Mouse (Mus musculus) midbrain, embryonic 11.5 days (tissue): Measurements from ENCODE around the gene Olfr1037. TPM values are rescaled to one million over a fixed set of nuclear protein-coding genes. Genes with fewer than 3 reads are reported as not detected.

Source experiments
- polyA plus RNA-seq: library from polyadenylated mRNA; unstranded; fragments of >200 nt; fragmentation: Nextera tagmentation; extraction: Ambion mirVana; gene quantifications from 2 replicates; pipeline ENCODE4 v1.2.1, GENCODE M21; 2014

Gene Olfr1037
- polyA plus RNA-seq, 1 experiment from 2014 or later: not detected

Other genes with a start within 250 kb of the Olfr1037 start
- gene Olfr1019, start 241.9 kb downstream of the Olfr1037 start, polyA plus RNA-seq: not detected in 2 replicates
- not detected in 2 replicates for gene Olfr1020, start 240.4 kb downstream of the Olfr1037 start, polyA plus RNA-seq
- not detected in 2 replicates for gene Olfr1022, start 218.8 kb downstream of the Olfr1037 start, polyA plus RNA-seq
- gene Olfr1023, start 201.7 kb downstream of the Olfr1037 start, polyA plus RNA-seq: not detected in 2 replicates
- gene Olfr1024, start 182.3 kb downstream of the Olfr1037 start, polyA plus RNA-seq: not detected in 2 replicates
- not detected in 2 replicates for gene Olfr1025-ps1, start 172.2 kb downstream of the Olfr1037 start, polyA plus RNA-seq
- not detected in 2 replicates for gene Olfr1026, start 165.8 kb downstream of the Olfr1037 start, polyA plus RNA-seq
- gene Olfr1028, start 136.9 kb downstream of the Olfr1037 start, polyA plus RNA-seq: not detected in 2 replicates
- not detected in 2 replicates for gene Olfr1029, start 113.5 kb downstream of the Olfr1037 start, polyA plus RNA-seq
- not detected in 2 replicates for gene Olfr1030, start 108.1 kb downstream of the Olfr1037 start, polyA plus RNA-seq
- gene Olfr1031, start 97.1 kb downstream of the Olfr1037 start, polyA plus RNA-seq: not detected in 2 replicates
- gene Olfr1032, start 81.8 kb downstream of the Olfr1037 start, polyA plus RNA-seq: not detected in 2 replicates
- not detected in 2 replicates for gene Olfr1033, start 66.8 kb downstream of the Olfr1037 start, polyA plus RNA-seq
- not detected in 2 replicates for gene Olfr1034, start 41.5 kb downstream of the Olfr1037 start, polyA plus RNA-seq
- gene Olfr1036, start 13.4 kb downstream of the Olfr1037 start, polyA plus RNA-seq: not detected in 2 replicates
- not detected in 2 replicates for gene Olfr1039, start 48.5 kb upstream of the Olfr1037 start, polyA plus RNA-seq
- not detected in 2 replicates for gene Olfr1040, start 59.3 kb upstream of the Olfr1037 start, polyA plus RNA-seq
- gene Olfr1042, start 74.5 kb upstream of the Olfr1037 start, polyA plus RNA-seq: not detected in 2 replicates
- not detected in 2 replicates for gene Olfr1043, start 80.1 kb upstream of the Olfr1037 start, polyA plus RNA-seq
- not detected in 2 replicates for gene Olfr1044, start 90.4 kb upstream of the Olfr1037 start, polyA plus RNA-seq
- not detected in 2 replicates for gene Olfr52, start 98.3 kb upstream of the Olfr1037 start, polyA plus RNA-seq
- not detected in 2 replicates for gene Olfr1045, start 115.6 kb upstream of the Olfr1037 start, polyA plus RNA-seq
- gene Olfr1046, start 131.9 kb upstream of the Olfr1037 start, polyA plus RNA-seq: not detected in 2 replicates
- not detected in 2 replicates for gene Olfr1047, start 144.0 kb upstream of the Olfr1037 start, polyA plus RNA-seq
- not detected in 2 replicates for gene Olfr1048, start 152.9 kb upstream of the Olfr1037 start, polyA plus RNA-seq
- not detected in 2 replicates for gene Olfr1049, start 170.9 kb upstream of the Olfr1037 start, polyA plus RNA-seq
- gene Olfr1051, start 191.7 kb upstream of the Olfr1037 start, polyA plus RNA-seq: not detected in 2 replicates
- gene Olfr1052, start 205.1 kb upstream of the Olfr1037 start, polyA plus RNA-seq: not detected in 2 replicates
- not detected in 2 replicates for gene Olfr1053, start 227.9 kb upstream of the Olfr1037 start, polyA plus RNA-seq
- not detected in 2 replicates for gene Olfr1054, start 248.0 kb upstream of the Olfr1037 start, polyA plus RNA-seq